Mouse (Mus musculus): ENCODE data around the gene Rrp1b. TPM values are rescaled to one million over a fixed set of nuclear protein-coding genes. Genes with fewer than 3 reads are reported as not detected.
"Not testable (repeated sequence)": the region's sequence is repeated elsewhere in the genome, so short reads cannot be mapped to it uniquely, and the experiment has no call there.

The Rrp1b gene
- polyA plus RNA-seq, 1 experiment from 2014 or later: 73.4 TPM

DNA sequence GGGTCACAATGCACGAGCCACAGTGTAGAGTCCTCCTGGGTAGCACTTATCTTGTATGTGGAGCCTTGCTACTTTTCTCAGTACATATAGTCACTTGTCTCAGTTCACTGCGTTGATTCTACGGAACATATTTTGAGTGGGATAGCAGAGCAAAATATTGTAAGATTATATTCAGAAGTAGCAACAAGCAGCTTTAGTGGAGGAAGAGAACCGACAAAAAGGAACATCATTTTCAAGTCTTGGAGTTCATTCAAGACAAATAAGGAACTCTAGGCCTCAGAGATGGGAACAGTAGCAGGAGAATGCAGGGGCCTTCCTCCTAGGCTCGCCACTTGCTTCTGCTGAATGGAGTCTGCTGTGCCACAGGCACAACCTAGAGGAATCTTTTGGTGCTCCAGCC, 10.6 kb downstream of the Rrp1b start:
- no peak for DNase-seq (ENCODE audit: low spot score)
- Histone ChIP-seq H3K27ac (no peak overlapping the region), H3K36me3 (peaks cover 67% of the 10 kb centered on the region), H3K4me3 (no peak overlapping the region), H3K4me1 (replicated peaks) (no peaks in the 10 kb centered on the region), H3K9me3 (no peaks in the 10 kb centered on the region), H3K27me3 (ENCODE audit: insufficient read depth, poor library complexity, severe bottlenecking) (no peaks in the 10 kb centered on the region)
- 93% methylated on average over 5 of the region's 5 CpGs for WGBS

GRCm38 (mm10) chr17:32048351-32048750, 12.5 kb downstream of the Rrp1b start:
- Histone ChIP-seq H3K4me1 (replicated peaks) (no peaks in the 10 kb centered on the region), H3K27me3 (ENCODE audit: insufficient read depth, poor library complexity, severe bottlenecking) (no peaks in the 10 kb centered on the region), H3K27ac (no peak overlapping the region), H3K9me3 (no peaks in the 10 kb centered on the region), H3K36me3 (peaks cover 85% of the 10 kb centered on the region), H3K4me3 (no peak overlapping the region)
- no peak for DNase-seq (ENCODE audit: low spot score)
- WGBS: 95% methylated on average over 5 of the region's 5 CpGs

GRCm38 (mm10) chr17:32049914-32050313, 14.0 kb downstream of the Rrp1b start:
- Histone ChIP-seq H3K4me1 (replicated peaks) (no peaks in the 10 kb centered on the region), H3K27ac (no peak overlapping the region), H3K36me3 (peaks cover 98% of the 10 kb centered on the region), H3K4me3 (no peak overlapping the region), H3K27me3 (ENCODE audit: insufficient read depth, poor library complexity, severe bottlenecking) (no peaks in the 10 kb centered on the region), H3K9me3 (no peaks in the 10 kb centered on the region)
- no peak for DNase-seq (ENCODE audit: low spot score)
- 90% methylated on average over 4 of the region's 4 CpGs for WGBS

GRCm38 (mm10) chr17:32050609-32051008, 14.7 kb downstream of the Rrp1b start:
- 93% methylated on average over 6 of the region's 6 CpGs for WGBS

GRCm38 (mm10) chr17:32052237-32053080, 16.6 kb downstream of the Rrp1b start:
- no peak overlapping the region for H3K27ac ChIP-seq
- H3K36me3 ChIP-seq: peaks cover 100% of the 10 kb centered on the region
- WGBS: 89% methylated on average over 5 of the region's 5 CpGs

More at GRCm38 (mm10) chr17:32050609-32051008, 14.7 kb downstream of the Rrp1b start:
- Histone ChIP-seq H3K36me3 (peaks cover 100% of the 10 kb centered on the region), H3K9me3 (no peaks in the 10 kb centered on the region), H3K27ac (no peak overlapping the region), H3K4me3 (no peak overlapping the region), H3K27me3 (ENCODE audit: insufficient read depth, poor library complexity, severe bottlenecking) (no peaks in the 10 kb centered on the region), H3K4me1 (replicated peaks) (no peaks in the 10 kb centered on the region)
- no peak for DNase-seq (ENCODE audit: low spot score)

GRCm38 (mm10) chr17:32053677-32054076, 17.8 kb downstream of the Rrp1b start:
- no peak for DNase-seq (ENCODE audit: low spot score)
- no peaks in the 10 kb centered on the region for H3K4me1 ChIP-seq (replicated peaks)
- no peak overlapping the region for H3K27ac ChIP-seq
- peaks cover 100% of the 10 kb centered on the region for H3K36me3 ChIP-seq
- 94% methylated on average over 5 of the region's 5 CpGs for WGBS
- no peak overlapping the region for H3K4me3 ChIP-seq
- no peaks in the 10 kb centered on the region for H3K9me3 ChIP-seq
- no peaks in the 10 kb centered on the region for H3K27me3 ChIP-seq (ENCODE audit: insufficient read depth, poor library complexity, severe bottlenecking)

More at GRCm38 (mm10) chr17:32052237-32053080, 16.6 kb downstream of the Rrp1b start:
- no peaks in the 10 kb centered on the region for H3K4me1 ChIP-seq (replicated peaks)
- H3K9me3 ChIP-seq: no peaks in the 10 kb centered on the region
- DNase-seq (ENCODE audit: low spot score): no peak
- no peak overlapping the region for H3K4me3 ChIP-seq
- H3K27me3 ChIP-seq (ENCODE audit: insufficient read depth, poor library complexity, severe bottlenecking): no peaks in the 10 kb centered on the region

DNA sequence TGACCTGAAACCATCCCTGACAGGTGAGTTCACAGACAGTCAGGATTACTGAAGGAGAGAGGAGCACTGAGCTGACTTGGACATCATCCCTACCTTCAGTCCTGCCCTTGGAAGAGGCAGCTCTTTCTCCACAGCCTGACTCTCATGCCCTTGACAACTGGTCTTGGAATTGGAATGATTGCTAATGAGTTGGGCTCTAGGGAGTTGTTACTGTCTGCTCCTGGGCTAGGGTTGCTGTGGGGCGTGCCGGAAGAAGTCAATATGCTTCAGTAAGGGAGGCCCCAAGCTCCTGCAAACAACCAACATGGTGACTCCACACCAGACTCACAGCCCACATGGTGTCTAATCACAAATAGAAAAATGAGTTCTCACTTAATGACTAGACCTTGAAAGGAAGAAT, 21.9 kb downstream of the Rrp1b start:
- Histone ChIP-seq H3K9me3 (no peaks in the 10 kb centered on the region), H3K27ac (no peak overlapping the region), H3K36me3 (peaks cover 100% of the 10 kb centered on the region), H3K27me3 (ENCODE audit: insufficient read depth, poor library complexity, severe bottlenecking) (no peaks in the 10 kb centered on the region), H3K4me3 (no peak overlapping the region), H3K4me1 (replicated peaks) (no peaks in the 10 kb centered on the region)
- 96% methylated on average over 2 of the region's 2 CpGs for WGBS
- DNase-seq (ENCODE audit: low spot score): no peak

- no peak for DNase-seq (ENCODE audit: low spot score)
- Histone ChIP-seq H3K9me3 (no peaks in the 10 kb centered on the region), H3K36me3 (peaks cover 100% of the 10 kb centered on the region), H3K4me3 (no peak overlapping the region), H3K27me3 (ENCODE audit: insufficient read depth, poor library complexity, severe bottlenecking) (no peaks in the 10 kb centered on the region), H3K27ac (no peak overlapping the region), H3K4me1 (replicated peaks) (0 out of 2 replicates have a peak, but pooled peaks cover 3% of the 10 kb centered on the region)
- WGBS: 94% methylated on average over 2 of the region's 2 CpGs
These were observed 23.2 kb downstream of the Rrp1b start for GRCm38 (mm10) chr17:32059084-32059483.

GRCm38 (mm10) chr17:32061219-32061618, 25.3 kb downstream of the Rrp1b start:
- Histone ChIP-seq H3K4me3 (no peak overlapping the region), H3K4me1 (replicated peaks) (0 out of 2 replicates have a peak, but pooled peaks cover 6% of the 10 kb centered on the region), H3K36me3 (peaks cover 79% of the 10 kb centered on the region), H3K9me3 (no peaks in the 10 kb centered on the region), H3K27me3 (ENCODE audit: insufficient read depth, poor library complexity, severe bottlenecking) (no peaks in the 10 kb centered on the region), H3K27ac (no peak overlapping the region)
- WGBS: 97% methylated on average over 14 of the region's 14 CpGs
- no peak for DNase-seq (ENCODE audit: low spot score)

- H3K36me3 ChIP-seq: peaks cover 54% of the 10 kb centered on the region
- DNase-seq (ENCODE audit: low spot score): no peak
These were observed 27.8 kb downstream of the Rrp1b start for GRCm38 (mm10) chr17:32063654-32064053.

DNA sequence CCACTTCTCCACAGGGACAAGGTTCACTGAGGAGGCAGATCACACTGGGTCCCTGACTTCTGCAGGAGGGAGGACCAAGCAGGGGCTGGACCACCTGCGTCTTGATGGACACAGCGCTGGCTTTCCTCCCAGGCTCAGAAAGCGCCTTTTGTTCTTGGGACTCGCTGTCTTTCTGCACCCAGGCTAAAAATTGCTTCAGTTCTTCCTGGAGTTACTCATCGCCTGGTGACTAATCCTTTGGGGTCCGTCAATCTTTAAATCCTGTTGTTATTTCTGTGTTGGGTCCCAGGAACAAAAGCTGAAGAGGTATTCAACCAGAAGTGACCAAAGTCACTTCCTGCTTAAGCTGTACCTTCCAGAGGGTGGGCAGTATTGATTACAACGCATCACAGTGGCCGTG, 28.9 kb downstream of the Rrp1b start:
- not testable (repeated sequence) for H3K9me3 ChIP-seq; H3K4me1 ChIP-seq (replicated peaks); H3K4me3 ChIP-seq; H3K27me3 ChIP-seq (ENCODE audit: insufficient read depth, poor library complexity, severe bottlenecking); DNase-seq (ENCODE audit: low spot score); H3K27ac ChIP-seq
- WGBS: 66% methylated on average over 8 of the region's 8 CpGs
- peaks cover 43% of the 10 kb centered on the region for H3K36me3 ChIP-seq

More at GRCm38 (mm10) chr17:32063654-32064053, 27.8 kb downstream of the Rrp1b start:
- Histone ChIP-seq H3K9me3 (no peaks in the 10 kb centered on the region), H3K27ac (no peak overlapping the region), H3K4me1 (replicated peaks) (0 out of 2 replicates have a peak, but pooled peaks cover 6% of the 10 kb centered on the region), H3K27me3 (ENCODE audit: insufficient read depth, poor library complexity, severe bottlenecking) (no peaks in the 10 kb centered on the region), H3K4me3 (no peak overlapping the region)
- 81% methylated on average over 2 of the region's 2 CpGs for WGBS

DNA sequence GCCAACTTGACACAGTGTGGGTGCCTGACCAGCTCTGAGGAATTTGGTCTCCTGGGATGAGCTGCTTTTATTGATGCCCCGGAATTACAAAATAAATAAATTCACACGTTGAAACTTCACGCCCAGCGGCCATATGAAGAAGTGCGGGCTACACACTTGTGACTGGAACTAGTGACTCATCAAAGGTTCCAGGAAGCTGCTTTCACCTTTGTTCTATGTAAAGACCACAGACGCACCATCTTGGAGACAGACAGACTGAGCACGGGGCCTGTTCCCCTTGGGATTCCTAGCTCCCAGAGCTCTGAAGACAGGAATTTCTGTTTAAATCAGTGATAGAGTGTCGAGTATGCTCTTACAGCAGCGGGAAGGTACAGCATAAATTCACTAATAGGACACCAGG, 31.6 kb downstream of the Rrp1b start:
- DNase-seq (ENCODE audit: low spot score): no peak
- Histone ChIP-seq H3K27ac (no peak overlapping the region), H3K4me1 (replicated peaks) (0 out of 2 replicates have a peak, but pooled peaks cover 6% of the 10 kb centered on the region), H3K36me3 (peaks cover 16% of the 10 kb centered on the region), H3K9me3 (peaks cover 4% of the 10 kb centered on the region; the same call in 1 of the 2 replicates), H3K27me3 (ENCODE audit: insufficient read depth, poor library complexity, severe bottlenecking) (no peaks in the 10 kb centered on the region), H3K4me3 (no peak overlapping the region)
- 78% methylated on average over 9 of the region's 9 CpGs for WGBS

- DNase-seq (ENCODE audit: low spot score): no peak
- Histone ChIP-seq H3K9me3 (peaks cover 4% of the 10 kb centered on the region; the same call in 1 of the 2 replicates), H3K4me1 (replicated peaks) (0 out of 2 replicates have a peak, but pooled peaks cover 6% of the 10 kb centered on the region), H3K36me3 (peaks cover 7% of the 10 kb centered on the region), H3K4me3 (no peak overlapping the region), H3K27ac (no peak overlapping the region), H3K27me3 (ENCODE audit: insufficient read depth, poor library complexity, severe bottlenecking) (no peaks in the 10 kb centered on the region)
- 92% methylated on average over 11 of the region's 11 CpGs for WGBS
These were observed 32.5 kb downstream of the Rrp1b start for GRCm38 (mm10) chr17:32068381-32068780.

All from hindbrain, embryonic 10.5 days (tissue).